Mouse (Mus musculus): ENCODE measurements around the gene Brd1.

GRCm38 (mm10) chr15:88758061-88758460, 24.0 kb upstream of the Brd1 start:
- TF ChIP-seq CTCF (IDR thresholded peaks at IDR 0.05; ENCODE audit: low read depth, low read length) (no peak), GATA1 (IDR thresholded peaks at IDR 0.05; ENCODE audit: borderline replicate concordance, low read length) (no peak)
